Mouse (Mus musculus): ENCODE data around the gene Pglyrp1. TPM values are rescaled to one million over a fixed set of nuclear protein-coding genes. Genes with fewer than 3 reads are reported as not detected.
A peak's percentile ranks its signal among the peaks of the same experiment; 100 is the strongest.

Gene Pglyrp1
- polyA plus RNA-seq, 1 experiment: not detected

DNA sequence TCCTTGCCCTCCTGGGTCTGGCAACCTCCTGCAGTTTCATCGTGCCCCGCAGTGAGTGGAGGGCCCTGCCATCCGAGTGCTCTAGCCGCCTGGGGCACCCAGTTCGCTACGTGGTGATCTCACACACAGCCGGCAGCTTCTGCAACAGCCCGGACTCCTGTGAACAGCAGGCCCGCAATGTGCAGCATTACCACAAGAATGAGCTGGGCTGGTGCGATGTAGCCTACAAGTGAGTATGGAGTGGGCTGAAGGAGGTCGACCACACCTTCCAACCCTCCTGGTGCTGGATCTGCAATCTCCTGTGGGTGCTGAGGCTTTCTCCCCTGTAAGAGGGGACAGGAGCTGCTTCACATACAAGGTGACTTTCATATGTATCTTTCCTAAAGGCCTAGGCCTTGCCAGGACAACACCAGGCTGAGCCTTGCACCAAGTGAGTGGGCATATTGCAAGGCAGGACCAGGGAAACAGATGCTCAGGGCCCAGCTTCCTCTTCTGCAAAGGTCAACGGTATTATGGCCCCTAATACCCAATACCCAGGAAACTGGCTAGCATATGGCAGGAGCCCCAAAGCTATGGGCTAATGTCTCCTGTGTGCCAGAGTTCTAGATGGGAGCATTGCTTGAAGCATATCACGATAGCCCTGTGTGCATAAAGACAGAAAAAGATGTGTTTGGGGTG, 13.8 kb downstream of the Pglyrp1 start:
- Histone ChIP-seq H3K27ac (ENCODE audit: insufficient read depth, low read depth, low read length) (no peak overlapping the region), H3K4me1 (ENCODE audit: control insufficient read depth, insufficient read depth, low read length) (peaks cover 5% of the 10 kb centered on the region; the same call in 1 of the 2 replicates), H3K4me3 (ENCODE audit: insufficient read depth, low read length) (no peak overlapping the region)
- no peak for TF ChIP-seq POLR2A (IDR thresholded peaks at IDR 0.05; ENCODE audit: borderline replicate concordance, low read depth, low read length)
- no peak for TF ChIP-seq CTCF (IDR thresholded peaks at IDR 0.05; ENCODE audit: low read depth, low read length)

DNA sequence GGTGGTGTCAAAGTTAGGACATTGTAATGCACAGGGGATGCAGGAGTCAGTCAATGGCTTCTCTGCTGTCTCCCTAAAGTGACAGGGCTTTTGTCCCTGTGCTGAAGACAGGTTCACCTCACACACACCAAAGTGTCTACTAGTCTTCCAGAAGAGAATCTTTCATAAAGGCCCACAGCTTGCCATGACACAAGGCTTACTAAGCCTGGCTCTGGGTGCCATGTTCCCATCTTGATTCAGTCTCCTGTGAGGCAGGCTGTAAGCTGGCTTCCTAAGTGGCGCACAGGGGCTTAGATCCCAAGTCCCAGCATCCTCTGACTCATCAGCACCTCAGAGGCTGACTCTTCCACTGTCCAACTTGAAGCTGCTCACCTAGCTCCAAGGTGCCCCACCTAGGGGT, 15.8 kb downstream of the Pglyrp1 start:
- H3K4me3 ChIP-seq (ENCODE audit: insufficient read depth, low read length): no peak overlapping the region
- H3K4me1 ChIP-seq (ENCODE audit: control insufficient read depth, insufficient read depth, low read length): 0 out of 2 replicates have a peak, but pooled peaks cover under 1% of the 10 kb centered on the region

DNA sequence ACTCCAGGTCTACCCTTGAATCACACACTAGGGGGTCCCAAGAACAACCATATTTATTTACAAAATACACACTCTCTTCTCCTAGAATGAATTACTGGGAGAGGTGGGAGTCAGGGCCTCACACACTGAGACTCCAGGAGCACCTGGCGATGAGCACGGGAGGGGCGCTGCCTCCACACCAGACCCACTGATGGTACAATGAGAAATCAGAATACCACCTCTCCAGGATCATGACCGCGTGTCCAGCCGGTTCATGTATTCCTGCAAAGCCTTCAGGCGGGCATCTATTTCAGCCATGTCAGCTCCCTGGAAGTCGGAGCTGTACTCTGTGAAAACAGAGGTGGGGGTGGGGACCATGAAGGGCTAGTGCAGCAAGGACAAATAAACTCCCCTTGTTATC, 19.7 kb downstream of the Pglyrp1 start:
- Histone ChIP-seq H3K27ac (ENCODE audit: insufficient read depth, low read depth, low read length) (no peak overlapping the region), H3K4me3 (ENCODE audit: insufficient read depth, low read length) (no peak overlapping the region), H3K4me1 (ENCODE audit: control insufficient read depth, insufficient read depth, low read length) (no peaks in the 10 kb centered on the region)
- TF ChIP-seq POLR2A (IDR thresholded peaks at IDR 0.05; ENCODE audit: borderline replicate concordance, low read depth, low read length) (no peak), CTCF (IDR thresholded peaks at IDR 0.05; ENCODE audit: low read depth, low read length) (no peak)

More for the DNA sequence above, 15.8 kb downstream of the Pglyrp1 start:
- no peak overlapping the region for H3K27ac ChIP-seq (ENCODE audit: insufficient read depth, low read depth, low read length)
- TF ChIP-seq POLR2A (IDR thresholded peaks at IDR 0.05; ENCODE audit: borderline replicate concordance, low read depth, low read length) (no peak), CTCF (IDR thresholded peaks at IDR 0.05; ENCODE audit: low read depth, low read length) (no peak)

DNA sequence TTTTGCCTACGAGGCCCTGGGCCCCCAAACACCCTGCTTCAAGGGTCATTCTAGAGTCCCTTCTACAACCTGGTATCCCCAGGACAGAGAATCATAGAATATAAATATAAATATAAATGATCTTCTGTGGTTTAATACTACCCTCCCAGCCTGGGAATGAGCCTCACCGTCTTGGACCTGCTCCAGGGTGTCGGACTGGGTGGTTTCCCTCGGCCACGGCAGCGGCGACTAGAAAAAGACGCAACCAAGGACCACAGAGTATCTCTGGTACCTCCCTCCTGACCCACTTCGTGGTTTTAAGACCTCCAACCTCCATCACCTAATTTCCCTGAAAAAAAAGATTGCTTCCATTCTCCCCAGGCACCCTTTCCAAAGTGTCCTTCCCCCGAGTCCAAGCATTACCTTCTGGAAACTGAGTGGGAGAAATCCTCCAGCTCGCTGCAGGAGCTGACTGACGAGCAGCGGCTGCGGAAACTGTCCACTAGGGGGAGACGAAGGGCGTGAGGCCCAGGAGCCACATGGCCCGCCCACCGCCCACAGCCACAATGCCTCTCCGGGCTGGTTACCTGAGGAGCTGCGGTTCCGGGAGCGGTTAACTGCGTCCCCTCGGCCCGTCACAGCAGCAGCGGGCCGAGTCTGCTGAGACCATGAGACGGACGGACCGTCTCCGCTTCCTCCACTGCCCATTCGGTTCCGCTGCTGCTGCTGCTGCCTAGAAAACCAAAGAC, 20.9 kb downstream of the Pglyrp1 start:
- TF ChIP-seq POLR2A (IDR thresholded peaks at IDR 0.05; ENCODE audit: borderline replicate concordance, low read depth, low read length) (no peak), CTCF (IDR thresholded peaks at IDR 0.05; ENCODE audit: low read depth, low read length) (peak; percentile 49)
- Histone ChIP-seq H3K4me1 (ENCODE audit: control insufficient read depth, insufficient read depth, low read length) (no peaks in the 10 kb centered on the region), H3K27ac (ENCODE audit: insufficient read depth, low read depth, low read length) (no peak overlapping the region), H3K4me3 (ENCODE audit: insufficient read depth, low read length) (peak overlapping the region; percentile 30)

DNA sequence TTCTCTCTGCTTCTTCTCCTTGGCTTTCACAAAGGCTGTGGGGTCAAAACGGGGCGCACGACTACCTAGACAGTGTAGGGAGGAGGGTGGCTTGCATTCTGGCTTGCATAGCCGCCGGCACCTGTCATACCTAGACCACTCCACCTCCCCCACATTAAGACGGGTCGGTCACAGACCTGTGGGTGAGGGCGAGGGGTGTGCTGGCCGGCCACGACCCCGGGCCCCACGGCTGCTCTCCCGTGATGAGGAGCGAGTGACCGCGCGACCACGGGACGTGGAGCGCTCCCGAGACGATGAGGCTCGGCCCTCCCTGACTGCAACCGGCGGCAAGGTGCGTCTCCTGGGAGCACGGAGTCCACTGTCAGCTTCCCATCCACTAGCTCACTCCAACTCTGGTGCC, 21.9 kb downstream of the Pglyrp1 start:
- TF ChIP-seq POLR2A (IDR thresholded peaks at IDR 0.05; ENCODE audit: borderline replicate concordance, low read depth, low read length) (no peak), CTCF (IDR thresholded peaks at IDR 0.05; ENCODE audit: low read depth, low read length) (no peak)
- no peak overlapping the region for H3K27ac ChIP-seq (ENCODE audit: insufficient read depth, low read depth, low read length)

DNA sequence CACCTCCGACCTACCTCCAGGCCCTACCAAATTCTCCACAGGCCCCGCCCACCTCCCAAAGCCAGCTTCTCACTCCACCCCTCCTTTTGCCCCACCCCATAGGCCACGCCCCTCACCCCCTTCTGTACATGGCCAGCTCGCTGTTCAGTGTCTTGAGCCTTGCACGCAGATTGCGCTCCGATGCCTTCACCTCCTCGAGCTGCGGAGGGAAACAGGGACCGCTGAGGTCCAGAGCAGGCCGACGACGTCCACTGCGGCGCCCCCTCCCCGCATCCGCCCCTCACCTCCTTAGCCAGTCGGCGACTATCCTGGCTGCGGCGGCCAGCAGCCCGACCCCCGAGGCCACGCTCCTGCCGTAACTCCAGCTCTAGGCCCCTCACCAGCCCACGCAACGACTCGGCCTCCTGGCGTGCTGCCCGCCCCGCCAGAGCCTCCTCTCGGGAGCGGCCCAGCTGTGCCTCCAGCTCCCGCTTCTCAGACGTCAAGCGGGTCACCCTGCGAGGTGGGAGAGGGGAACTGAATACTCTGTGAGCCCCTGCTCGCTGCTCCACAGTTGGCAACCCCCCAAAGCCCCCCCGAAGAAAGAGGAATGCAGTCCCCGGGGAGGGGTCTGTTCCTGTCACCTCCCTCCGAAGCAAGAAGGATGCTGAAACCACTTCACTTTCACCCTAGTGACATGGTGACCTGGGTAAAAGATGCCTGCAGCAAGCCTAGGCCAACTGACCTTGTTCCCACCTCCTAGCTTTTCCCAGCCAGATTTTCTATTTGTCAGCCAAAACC, 22.7 kb downstream of the Pglyrp1 start:
- H3K4me3 ChIP-seq (ENCODE audit: insufficient read depth, low read length): no peak overlapping the region
- TF ChIP-seq CTCF (IDR thresholded peaks at IDR 0.05; ENCODE audit: low read depth, low read length) (no peak), POLR2A (IDR thresholded peaks at IDR 0.05; ENCODE audit: borderline replicate concordance, low read depth, low read length) (no peak)

More for the DNA sequence above, 21.9 kb downstream of the Pglyrp1 start:
- H3K4me3 ChIP-seq (ENCODE audit: insufficient read depth, low read length): no peak overlapping the region
- H3K4me1 ChIP-seq (ENCODE audit: control insufficient read depth, insufficient read depth, low read length): no peaks in the 10 kb centered on the region

DNA sequence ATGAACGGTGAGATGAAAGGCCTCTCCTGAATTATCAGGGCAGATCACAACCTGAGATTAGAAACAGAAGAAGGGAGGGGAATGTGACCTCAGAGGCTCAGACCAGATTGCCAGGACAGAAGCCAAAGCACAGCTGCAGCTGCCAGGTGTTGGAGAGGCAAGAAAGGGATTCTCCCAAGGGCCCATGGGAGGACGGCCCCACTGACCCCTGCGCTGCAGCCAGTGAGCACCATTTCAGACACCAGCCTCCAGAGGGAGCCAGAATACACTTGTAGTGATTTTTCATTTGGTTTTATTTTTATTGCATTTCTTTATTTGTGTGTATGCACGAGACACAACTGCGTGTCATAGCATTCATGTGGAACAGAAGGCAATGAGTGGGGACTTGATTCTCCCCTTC, 25.4 kb downstream of the Pglyrp1 start:
- TF ChIP-seq POLR2A (IDR thresholded peaks at IDR 0.05; ENCODE audit: borderline replicate concordance, low read depth, low read length) (no peak), CTCF (IDR thresholded peaks at IDR 0.05; ENCODE audit: low read depth, low read length) (peak; percentile 35; the same call in 1 of the 2 replicates)
- H3K27ac ChIP-seq (ENCODE audit: insufficient read depth, low read depth, low read length): no peak overlapping the region
- H3K4me1 ChIP-seq (ENCODE audit: control insufficient read depth, insufficient read depth, low read length): no peaks in the 10 kb centered on the region
- no peak overlapping the region for H3K4me3 ChIP-seq (ENCODE audit: insufficient read depth, low read length)

More for the DNA sequence above, 22.7 kb downstream of the Pglyrp1 start:
- H3K4me1 ChIP-seq (ENCODE audit: control insufficient read depth, insufficient read depth, low read length): no peaks in the 10 kb centered on the region
- no peak overlapping the region for H3K27ac ChIP-seq (ENCODE audit: insufficient read depth, low read depth, low read length)

DNA sequence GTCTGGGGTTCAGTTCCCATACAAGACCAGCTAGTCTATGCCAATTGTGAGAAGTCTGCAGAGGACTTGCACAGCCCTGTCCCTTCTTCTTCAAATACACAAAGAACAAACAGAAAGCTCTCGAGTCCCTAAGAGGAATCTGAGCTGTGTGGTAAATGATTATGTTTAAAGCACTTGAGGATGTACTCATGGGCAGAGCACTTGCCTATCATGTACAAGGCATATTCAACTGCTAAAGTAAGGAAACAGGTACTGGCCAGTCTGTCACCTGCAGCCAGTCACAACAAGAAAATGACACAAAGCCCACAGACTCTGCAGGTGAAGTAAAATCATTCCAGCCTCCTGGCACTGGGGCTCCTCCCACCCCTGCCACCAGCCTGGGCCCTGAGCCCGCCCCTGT, 29.4 kb downstream of the Pglyrp1 start:
- Histone ChIP-seq H3K27ac (ENCODE audit: insufficient read depth, low read depth, low read length) (no peak overlapping the region), H3K4me3 (ENCODE audit: insufficient read depth, low read length) (no peak overlapping the region), H3K4me1 (ENCODE audit: control insufficient read depth, insufficient read depth, low read length) (no peaks in the 10 kb centered on the region)
- no peak for TF ChIP-seq POLR2A (IDR thresholded peaks at IDR 0.05; ENCODE audit: borderline replicate concordance, low read depth, low read length)
- TF ChIP-seq CTCF (IDR thresholded peaks at IDR 0.05; ENCODE audit: low read depth, low read length): no peak

DNA sequence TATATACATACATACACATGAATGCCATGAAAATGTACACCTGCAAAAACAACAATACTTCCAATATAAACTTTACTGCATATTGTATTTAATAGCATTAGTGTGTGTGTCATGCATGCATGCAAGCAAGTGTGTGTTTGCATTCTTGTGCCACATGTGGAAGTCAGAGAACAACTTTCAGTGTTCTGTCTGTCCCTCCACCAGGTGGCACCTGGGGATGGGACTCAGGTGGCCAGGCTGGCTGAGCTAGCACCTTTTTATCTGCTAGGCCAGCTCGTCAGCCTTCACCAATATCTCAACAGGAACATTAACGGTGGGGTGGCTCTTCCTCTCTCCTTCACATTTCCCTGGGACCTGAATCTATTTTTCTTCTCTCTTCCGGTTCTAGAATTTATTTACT, 31.4 kb downstream of the Pglyrp1 start:
- no peak for TF ChIP-seq POLR2A (IDR thresholded peaks at IDR 0.05; ENCODE audit: borderline replicate concordance, low read depth, low read length)
- TF ChIP-seq CTCF (IDR thresholded peaks at IDR 0.05; ENCODE audit: low read depth, low read length): no peak
- Histone ChIP-seq H3K27ac (ENCODE audit: insufficient read depth, low read depth, low read length) (no peak overlapping the region), H3K4me1 (ENCODE audit: control insufficient read depth, insufficient read depth, low read length) (no peaks in the 10 kb centered on the region), H3K4me3 (ENCODE audit: insufficient read depth, low read length) (no peak overlapping the region)

All from bone marrow macrophage, adult 2 months (primary cell).